Mouse (Mus musculus): ENCODE measurements around the gene Washc3.

- no peak for TF ChIP-seq CTCF (IDR thresholded peaks at IDR 0.05; ENCODE audit: low read depth, low read length)
- no peak for TF ChIP-seq GATA1 (IDR thresholded peaks at IDR 0.05; ENCODE audit: borderline replicate concordance, low read length)
Observed at GRCm38 (mm10) chr10:88281699-88282098, 80.8 kb downstream of the Washc3 start.
